Mouse (Mus musculus) cerebellum, adult 8-10 months (tissue): ENCODE results near the gene Ptpro.

ENCODE experiments used
- DNase-seq: peaks from one replicate; pipeline ENCODE4 v3.0.0; 2022

The Ptpro gene

GRCm38 (mm10) chr6:137504052-137504451 is 251.9 kb downstream of the Ptpro start:
- DNase-seq, result no peak

- no peak for DNase-seq
Measured at GRCm38 (mm10) chr6:137505555-137506227, 253.6 kb downstream of the Ptpro start.

- no peak for DNase-seq
Measured at GRCm38 (mm10) chr6:137506563-137506962, 254.4 kb downstream of the Ptpro start.

GRCm38 (mm10) chr6:137508936-137509335 is 256.8 kb downstream of the Ptpro start:
- no peak for DNase-seq

- no peak for DNase-seq
Measured at GRCm38 (mm10) chr6:137509341-137510045, 257.4 kb downstream of the Ptpro start.

GRCm38 (mm10) chr6:137512753-137513152 is 260.6 kb downstream of the Ptpro start:
- no peak for DNase-seq
